Mouse (Mus musculus): Measurements from ENCODE around the gene Gm4871. TPM values are rescaled to one million over a fixed set of nuclear protein-coding genes. Genes with fewer than 3 reads are reported as not detected.

Gm4871 gene
- polyA plus RNA-seq, 1 experiment from 2014 or later, result not detected

DNA sequence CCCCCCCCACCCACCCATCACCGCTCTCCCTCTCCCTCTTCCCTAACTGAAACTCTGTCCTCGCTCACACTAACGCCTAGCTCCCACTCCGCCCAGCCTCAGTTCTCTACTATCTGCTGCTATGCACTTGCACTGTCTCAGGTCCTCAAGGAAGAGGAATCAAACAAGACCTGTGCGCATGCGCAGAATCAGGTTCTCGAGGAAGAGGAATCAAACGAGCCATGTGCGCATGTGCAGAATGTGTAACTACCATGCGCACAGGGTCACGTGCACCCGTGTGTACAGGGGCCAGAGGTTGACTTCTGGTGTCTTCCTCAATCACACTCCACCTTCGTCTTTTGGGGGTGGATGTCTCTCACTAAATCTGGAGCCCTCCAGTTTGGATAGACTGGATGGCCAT, 45.0 kb downstream of the Gm4871 start:
- H3K9me3 ChIP-seq (ENCODE audit: low read length), result peaks cover 8% of the 10 kb centered on the region
- ATAC-seq (no peak), DNase-seq (no peak)
- no peak overlapping the region for H3K4me3 ChIP-seq (ENCODE audit: low read depth, low read length)
- WGBS (ENCODE audit: insufficient replicate concordance), result 81% methylated on average over 13 of the region's 13 CpGs
- H3K9ac ChIP-seq (replicated peaks), result no peak overlapping the region
- no peaks in the 10 kb centered on the region for H3K36me3 ChIP-seq (replicated peaks; ENCODE audit: insufficient read depth, low read length)
- H3K4me2 ChIP-seq (ENCODE audit: low read depth, low read length), result no peak overlapping the region
- no peak overlapping the region for H3K27ac ChIP-seq (ENCODE audit: low read depth)
- no peaks in the 10 kb centered on the region for H3K4me1 ChIP-seq (ENCODE audit: insufficient read depth)
- no peak for TF ChIP-seq CTCF (IDR thresholded peaks at IDR 0.05; ENCODE audit: low read depth)
- H3K27me3 ChIP-seq (ENCODE audit: insufficient read depth, low read length), result no peaks in the 10 kb centered on the region

DNA sequence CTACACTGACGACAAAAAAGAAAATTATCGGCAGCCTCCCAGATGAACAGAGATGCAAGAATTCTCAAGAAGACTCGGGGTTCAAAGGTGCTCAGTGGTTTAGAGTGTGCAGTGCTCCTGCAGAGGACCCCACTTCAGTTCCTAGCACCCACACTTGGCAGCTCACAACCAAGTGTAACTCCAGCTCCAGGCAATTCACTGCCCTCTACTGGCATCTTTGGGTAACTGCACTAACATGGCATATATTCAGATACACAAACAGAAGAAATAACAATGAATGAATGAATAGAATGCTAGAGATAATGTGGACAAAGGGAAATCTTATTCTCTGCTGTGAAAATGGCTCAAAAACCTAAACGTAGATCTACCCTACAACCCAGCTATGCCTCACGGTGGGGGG, 47.7 kb downstream of the Gm4871 start:
- 90% methylated on average over 5 of the region's 5 CpGs for WGBS (ENCODE audit: insufficient replicate concordance)

DNA sequence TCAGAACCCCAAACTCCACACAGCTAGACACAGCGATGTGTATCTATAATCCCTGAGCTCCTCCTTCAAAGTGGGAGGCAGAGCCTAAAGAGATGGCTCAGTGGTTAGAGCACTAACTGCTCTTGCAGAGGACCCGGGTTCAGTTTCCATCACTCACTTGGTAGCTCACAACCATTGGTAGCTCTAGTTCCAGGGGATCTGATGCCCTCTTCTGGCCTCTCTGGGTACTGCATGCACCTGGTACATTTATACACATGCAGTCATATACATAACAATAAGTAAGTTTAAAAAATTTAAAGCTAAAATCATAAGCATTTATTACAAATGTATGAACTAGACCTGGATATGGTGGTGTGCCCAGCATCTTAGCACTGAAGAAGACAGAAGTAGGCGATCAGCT, 49.3 kb downstream of the Gm4871 start:
- no peak for ATAC-seq
- no peaks in the 10 kb centered on the region for H3K4me1 ChIP-seq (ENCODE audit: insufficient read depth)
- H3K9me3 ChIP-seq (ENCODE audit: low read length), result peaks cover 8% of the 10 kb centered on the region
- no peak overlapping the region for H3K4me2 ChIP-seq (ENCODE audit: low read depth, low read length)
- H3K9ac ChIP-seq (replicated peaks), result no peak overlapping the region
- H3K36me3 ChIP-seq (replicated peaks; ENCODE audit: insufficient read depth, low read length), result no peaks in the 10 kb centered on the region
- no peak for DNase-seq
- 90% methylated on average over 3 of the region's 3 CpGs for WGBS (ENCODE audit: insufficient replicate concordance)
- no peak overlapping the region for H3K4me3 ChIP-seq (ENCODE audit: low read depth, low read length)
- H3K27me3 ChIP-seq (ENCODE audit: insufficient read depth, low read length), result no peaks in the 10 kb centered on the region
- no peak for TF ChIP-seq EP300 (IDR thresholded peaks at IDR 0.05; ENCODE audit: low read depth)
- TF ChIP-seq CTCF (IDR thresholded peaks at IDR 0.05; ENCODE audit: low read depth), result peak; percentile 43
- no peak overlapping the region for H3K27ac ChIP-seq (ENCODE audit: low read depth)

More for the DNA sequence above, 47.7 kb downstream of the Gm4871 start:
- Histone ChIP-seq H3K9me3 (ENCODE audit: low read length) (peaks cover 8% of the 10 kb centered on the region), H3K4me1 (ENCODE audit: insufficient read depth) (no peaks in the 10 kb centered on the region), H3K9ac (replicated peaks) (no peak overlapping the region), H3K27ac (ENCODE audit: low read depth) (no peak overlapping the region), H3K36me3 (replicated peaks; ENCODE audit: insufficient read depth, low read length) (no peaks in the 10 kb centered on the region), H3K27me3 (ENCODE audit: insufficient read depth, low read length) (no peaks in the 10 kb centered on the region), H3K4me3 (ENCODE audit: low read depth, low read length) (no peak overlapping the region), H3K4me2 (ENCODE audit: low read depth, low read length) (no peak overlapping the region)
- ATAC-seq (no peak), DNase-seq (no peak)
- TF ChIP-seq CTCF (IDR thresholded peaks at IDR 0.05; ENCODE audit: low read depth) (peak; percentile 38), EP300 (IDR thresholded peaks at IDR 0.05; ENCODE audit: low read depth) (no peak)

Other genes with a start within 250 kb of the Gm4871 start
- 2.1 and 2.2 TPM in 2 replicates for gene Smurf1, start 66.9 kb downstream of the Gm4871 start, polyA plus RNA-seq (2015; fragmentation: Nextera tagmentation; extraction: Ambion mirVana)
- not detected in 2 replicates for gene 1700018F24Rik, start 10.2 kb upstream of the Gm4871 start, polyA plus RNA-seq (2015; fragmentation: Nextera tagmentation; extraction: Ambion mirVana)
- gene Arpc1a, start 51.1 kb upstream of the Gm4871 start, polyA plus RNA-seq (2015; fragmentation: Nextera tagmentation; extraction: Ambion mirVana), result 49.1 and 51.1 TPM in 2 replicates
- gene Kpna7, start 51.3 kb upstream of the Gm4871 start, polyA plus RNA-seq (2015; fragmentation: Nextera tagmentation; extraction: Ambion mirVana), result not detected in 2 replicates
- 157 and 181 TPM in 2 replicates for gene Arpc1b, start 81.5 kb upstream of the Gm4871 start, polyA plus RNA-seq (2015; fragmentation: Nextera tagmentation; extraction: Ambion mirVana)
- 32.5 and 34.0 TPM in 2 replicates for gene Pdap1, start 107.5 kb upstream of the Gm4871 start, polyA plus RNA-seq (2015; fragmentation: Nextera tagmentation; extraction: Ambion mirVana)
- gene Bud31, start 107.6 kb upstream of the Gm4871 start, polyA plus RNA-seq (2015; fragmentation: Nextera tagmentation; extraction: Ambion mirVana), result 94.8 and 97.2 TPM in 2 replicates
- 4.4 and 5.5 TPM in 2 replicates for gene Ptcd1, start 134.4 kb upstream of the Gm4871 start, polyA plus RNA-seq (2015; fragmentation: Nextera tagmentation; extraction: Ambion mirVana)
- 18.1 and 19.3 TPM in 2 replicates for gene Cpsf4, start 134.5 kb upstream of the Gm4871 start, polyA plus RNA-seq (2015; fragmentation: Nextera tagmentation; extraction: Ambion mirVana)
- gene Atp5j2, start 159.3 kb upstream of the Gm4871 start, polyA plus RNA-seq (2015; fragmentation: Nextera tagmentation; extraction: Ambion mirVana), result 411 and 425 TPM in 2 replicates
- 5.0 and 5.5 TPM in 2 replicates for gene Zkscan14, start 169.1 kb upstream of the Gm4871 start, polyA plus RNA-seq (2015; fragmentation: Nextera tagmentation; extraction: Ambion mirVana)
- 2.8 and 3.8 TPM in 2 replicates for gene Zkscan5, start 171.8 kb upstream of the Gm4871 start, polyA plus RNA-seq (2015; fragmentation: Nextera tagmentation; extraction: Ambion mirVana)
- 25.4 and 27.4 TPM in 2 replicates for gene Zfp655, start 199.0 kb upstream of the Gm4871 start, polyA plus RNA-seq (2015; fragmentation: Nextera tagmentation; extraction: Ambion mirVana)
- gene Zscan25, start 247.7 kb upstream of the Gm4871 start, polyA plus RNA-seq (2015; fragmentation: Nextera tagmentation; extraction: Ambion mirVana), result 0.22 and 0.25 TPM in 2 replicates